Mouse (Mus musculus) retina, postnatal 7 days (tissue): ENCODE data around the gene Foxm1.

Source experiments
- DNase-seq: peaks from one replicate; pipeline ENCODE4 v3.0.0-alpha.2; 2012; ENCODE audit warnings: low read depth, low spot score

The Foxm1 gene

DNA sequence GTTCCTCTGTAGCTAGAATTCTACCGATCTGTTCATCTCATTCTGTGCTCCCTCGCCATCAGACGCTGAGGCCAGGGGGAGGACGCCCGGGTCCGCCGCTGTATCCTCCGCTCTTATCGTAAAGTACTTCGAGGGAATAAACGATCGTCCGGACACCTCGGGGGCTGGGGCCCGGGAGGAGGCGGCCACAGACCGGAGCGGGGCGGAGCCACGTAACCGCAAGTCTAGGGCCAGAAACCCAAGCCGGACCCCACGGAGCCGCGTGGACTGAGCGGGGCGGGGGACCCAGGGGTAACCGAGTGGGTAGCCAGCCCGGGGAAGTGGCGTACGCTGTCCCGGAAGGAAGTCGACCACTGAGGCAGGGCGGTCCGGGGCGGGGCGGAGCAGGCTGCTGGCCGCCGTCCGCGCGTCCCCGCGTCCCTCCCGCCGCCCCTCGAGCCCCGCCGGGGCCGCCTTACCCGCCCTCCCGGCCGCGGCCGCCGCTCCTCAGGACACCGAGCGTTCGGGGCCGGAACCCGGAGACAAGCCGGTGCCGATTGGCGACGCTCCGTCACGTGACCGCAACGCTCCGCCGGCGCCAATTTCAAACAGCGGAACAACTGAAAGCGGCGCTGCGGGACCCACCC lies at the start of gene Foxm1, which contains the start of gene Rhno1:
Gene Foxm1 (plus strand): TSS at position 587 of the 626 bp plus-strand sequence.
Gene Rhno1 (minus strand): TSS at position 531 of the 626 bp plus-strand sequence.
- DNase-seq, result peak; percentile 60

DNA sequence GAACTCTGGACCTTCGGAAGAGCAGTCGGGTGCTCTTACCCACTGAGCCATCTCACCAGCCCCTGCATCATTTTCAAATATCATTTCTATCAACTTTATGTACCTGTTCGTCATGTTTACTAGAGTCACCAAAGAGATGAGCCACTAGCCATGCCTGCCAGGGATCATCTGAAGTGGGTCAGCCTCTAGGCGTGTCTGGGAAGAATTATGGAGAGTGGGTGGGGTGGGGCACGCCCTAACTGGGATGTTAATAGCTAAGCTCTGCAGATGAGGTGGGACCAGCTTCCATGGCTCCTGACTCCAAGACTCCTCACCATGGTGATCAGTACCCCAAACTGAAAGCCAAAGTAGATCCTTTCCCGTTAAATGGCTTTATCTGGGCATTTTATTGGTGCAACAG lies 48.0 kb upstream of the Foxm1 start:
- no peak for DNase-seq

DNA sequence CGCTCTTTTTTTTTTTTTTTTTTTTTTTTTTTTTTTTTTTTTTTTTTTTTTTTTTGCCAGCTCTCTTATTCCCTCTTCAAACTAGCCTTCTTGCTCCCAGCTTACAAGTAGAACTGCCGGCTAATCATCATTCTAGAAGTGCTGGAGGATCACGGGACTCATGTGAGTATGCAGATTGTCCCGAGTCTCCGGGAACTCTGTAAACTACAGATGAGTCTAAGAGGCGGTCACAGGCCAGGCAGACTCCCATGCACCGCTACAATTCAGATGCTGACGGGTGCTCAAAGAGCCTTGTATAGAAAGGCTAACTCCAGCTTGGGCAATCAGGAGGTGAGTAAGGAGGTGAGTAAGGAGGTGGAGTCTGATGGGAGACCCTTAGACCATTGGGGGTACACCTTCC lies 47.2 kb upstream of the Foxm1 start:
- DNase-seq, result no peak

DNA sequence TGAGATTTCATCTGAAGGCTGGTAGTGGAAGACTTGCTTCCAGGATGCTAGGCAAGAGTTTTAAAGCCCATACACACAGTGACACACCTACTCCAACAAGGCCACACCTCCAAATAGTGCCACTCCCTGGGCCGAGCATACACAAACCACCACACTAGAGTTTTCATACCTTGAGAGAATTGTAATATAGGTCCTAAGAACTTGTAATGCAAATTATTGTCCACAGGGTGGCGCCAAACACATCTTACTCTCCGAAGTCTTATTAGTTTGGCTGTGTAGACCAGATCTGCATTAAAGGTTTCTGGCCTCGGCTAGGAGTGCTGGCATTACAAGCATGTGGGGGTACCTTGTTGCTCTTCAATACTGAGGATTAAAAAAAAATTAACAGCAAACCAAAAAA lies 44.5 kb upstream of the Foxm1 start:
- DNase-seq, result peak; percentile 70

DNA sequence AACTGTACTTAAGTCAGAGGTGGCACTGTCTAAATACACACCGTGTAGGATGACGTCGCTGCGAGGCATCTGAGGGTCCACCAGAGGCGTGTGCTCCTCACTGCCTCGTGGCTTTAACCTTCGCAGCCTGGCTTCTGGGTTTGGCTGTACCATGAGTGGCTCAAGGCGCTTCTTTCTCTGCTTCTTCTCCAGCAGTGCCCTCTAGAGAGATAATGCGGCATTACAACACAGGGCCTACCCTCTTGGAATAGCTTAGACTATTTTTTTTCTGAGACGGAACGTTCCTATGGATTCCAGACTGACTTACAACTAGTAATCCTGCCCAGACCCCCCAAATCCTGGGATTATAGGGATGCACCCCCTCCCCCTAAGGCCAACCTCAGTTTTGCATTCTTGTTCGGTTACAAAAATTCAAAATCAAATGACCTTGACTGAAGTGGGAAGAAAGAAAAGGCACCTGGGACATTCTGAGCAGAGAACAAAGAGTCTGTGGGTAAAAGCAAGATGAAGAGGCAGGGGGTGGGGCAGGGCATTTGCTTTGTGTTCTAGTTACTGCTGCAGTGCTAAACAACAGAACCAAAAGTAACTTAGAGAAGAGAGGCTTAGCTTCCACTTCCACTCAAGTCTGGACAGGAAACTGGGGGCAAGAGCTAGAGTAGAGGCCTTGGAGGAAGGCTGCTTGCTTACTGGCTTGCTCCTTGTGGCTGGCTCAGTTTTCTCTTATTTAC lies 28.2 kb upstream of the Foxm1 start:
- DNase-seq, result peak; percentile 59

DNA sequence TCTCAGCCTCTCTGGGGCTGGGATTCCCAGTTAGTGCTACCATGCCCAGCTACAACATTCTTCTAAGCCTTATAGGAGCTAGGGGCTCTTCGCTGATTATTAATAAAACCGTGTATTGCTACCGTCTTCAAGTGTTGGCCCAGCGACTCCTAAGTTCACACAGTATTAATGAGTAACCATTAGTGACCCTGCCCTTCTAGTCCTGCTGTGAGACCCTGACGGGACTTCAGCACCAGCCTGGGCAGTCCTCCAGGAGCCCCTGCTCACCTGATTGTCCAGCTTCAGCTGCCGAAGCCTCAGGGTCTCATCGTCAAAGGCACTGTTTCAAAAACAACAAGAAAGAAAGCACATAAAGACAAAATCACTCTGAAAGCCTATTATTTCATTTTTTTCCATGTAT lies 25.3 kb upstream of the Foxm1 start:
- no peak for DNase-seq

DNA sequence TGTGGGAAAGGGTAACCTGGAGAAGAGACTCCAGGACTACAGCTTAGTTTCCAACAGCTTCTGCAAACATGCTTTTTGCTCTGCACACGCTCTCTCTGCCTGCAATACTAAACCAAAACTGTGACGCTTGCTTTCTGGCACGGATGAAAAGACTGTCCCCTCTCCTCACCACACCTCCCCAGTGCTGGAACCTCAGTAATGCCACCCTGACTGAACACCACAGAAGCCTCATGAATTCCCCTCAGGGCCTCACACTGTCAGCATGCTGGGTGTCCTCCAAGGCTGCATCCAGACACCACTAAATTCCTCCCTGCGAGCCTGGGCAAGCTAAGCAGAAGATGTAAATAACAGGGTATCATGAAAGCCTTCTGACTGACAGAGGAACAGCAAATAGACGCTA lies 23.9 kb upstream of the Foxm1 start:
- no peak for DNase-seq

DNA sequence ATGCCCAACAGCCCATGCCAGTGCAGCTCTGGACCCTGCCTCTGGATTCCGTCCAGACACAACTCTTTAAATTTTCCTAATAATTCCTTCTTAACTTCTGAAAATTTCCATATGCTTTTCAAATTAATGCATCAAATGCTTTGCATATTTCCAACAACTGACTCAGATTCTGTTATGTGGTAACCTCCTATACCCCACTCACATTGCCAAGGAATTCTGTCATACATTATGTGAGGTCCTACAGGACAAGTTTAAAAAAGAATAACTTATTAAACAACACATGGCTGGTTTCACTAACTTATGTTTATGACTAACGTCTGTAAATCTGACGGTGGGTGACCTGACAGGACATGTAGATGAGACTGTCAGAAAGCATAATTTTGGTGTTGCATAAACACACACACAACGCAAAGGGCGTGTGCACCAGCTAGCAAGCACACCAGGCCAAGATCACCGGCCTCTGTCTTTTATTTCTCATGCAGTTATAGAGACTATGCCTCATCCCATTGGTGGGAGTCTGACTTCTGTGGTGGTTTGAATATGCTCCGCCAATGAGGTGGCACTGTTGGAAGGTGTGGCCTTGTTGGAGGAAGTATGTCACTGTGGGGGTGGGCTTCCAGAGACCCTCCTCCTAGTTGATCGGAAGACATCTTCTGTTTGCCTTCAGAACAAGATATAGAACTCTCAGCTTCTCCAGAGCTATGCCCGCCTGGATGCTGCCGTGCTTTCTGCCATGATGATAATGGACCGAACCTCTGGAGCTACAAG lies 20.6 kb upstream of the Foxm1 start:
- DNase-seq, result no peak

DNA sequence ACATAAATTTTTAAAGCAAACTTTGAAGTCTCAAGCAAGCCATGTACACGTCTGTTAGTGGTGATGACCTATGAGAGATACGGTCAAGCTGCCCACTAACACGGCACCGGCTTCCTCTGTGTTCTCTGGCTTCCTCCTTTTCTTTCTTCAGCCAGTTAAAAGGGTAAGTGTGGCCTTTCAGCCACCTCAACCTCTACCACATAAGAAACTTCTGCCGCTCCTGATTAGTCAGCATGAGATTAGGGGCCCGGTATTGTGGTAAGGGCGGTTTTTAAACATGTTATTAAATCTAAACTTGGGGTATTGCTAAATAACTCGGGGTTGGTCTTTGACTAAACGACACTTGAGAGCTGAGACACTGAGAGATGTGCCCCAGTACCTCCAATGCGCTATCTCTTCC lies 17.1 kb upstream of the Foxm1 start:
- no peak for DNase-seq

DNA sequence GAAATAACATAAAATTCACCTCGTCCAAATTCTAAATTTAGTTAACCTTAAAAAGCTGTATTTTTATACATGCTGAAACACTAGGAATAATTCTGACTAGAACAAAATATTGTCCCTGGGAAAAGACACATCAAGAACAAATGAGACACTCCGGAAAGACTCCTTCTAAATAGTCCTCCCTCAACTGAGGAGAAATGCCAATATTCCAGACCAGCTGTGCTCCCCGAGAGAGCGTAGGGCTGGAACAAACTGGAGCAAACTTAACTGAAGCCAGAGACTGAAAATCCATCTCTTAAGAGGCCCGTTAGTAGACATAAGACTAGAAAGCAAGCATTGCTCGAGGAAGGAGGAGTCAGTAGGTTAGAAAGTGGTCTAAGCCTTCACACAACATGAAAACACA lies 16.0 kb upstream of the Foxm1 start:
- DNase-seq, result no peak

DNA sequence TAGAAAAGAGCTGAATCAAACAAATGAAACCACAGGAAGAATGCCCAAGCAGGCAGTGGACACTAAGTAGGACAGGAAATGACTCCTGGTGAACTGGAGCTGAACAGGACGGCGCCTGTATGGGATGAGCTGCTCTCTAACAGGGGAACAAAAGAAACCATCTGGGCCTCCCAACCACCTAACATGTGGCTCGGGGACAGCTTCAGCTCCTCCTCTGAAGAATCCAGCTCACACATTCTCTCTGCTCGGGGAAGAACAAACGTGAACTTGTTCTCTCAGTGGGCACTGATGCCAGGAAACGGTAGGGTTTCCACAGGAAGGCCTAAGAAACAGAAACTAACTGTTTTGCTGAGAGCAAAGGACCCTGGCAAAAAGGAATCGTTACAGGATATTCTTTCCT lies 13.1 kb upstream of the Foxm1 start:
- peak; percentile 24 for DNase-seq

DNA sequence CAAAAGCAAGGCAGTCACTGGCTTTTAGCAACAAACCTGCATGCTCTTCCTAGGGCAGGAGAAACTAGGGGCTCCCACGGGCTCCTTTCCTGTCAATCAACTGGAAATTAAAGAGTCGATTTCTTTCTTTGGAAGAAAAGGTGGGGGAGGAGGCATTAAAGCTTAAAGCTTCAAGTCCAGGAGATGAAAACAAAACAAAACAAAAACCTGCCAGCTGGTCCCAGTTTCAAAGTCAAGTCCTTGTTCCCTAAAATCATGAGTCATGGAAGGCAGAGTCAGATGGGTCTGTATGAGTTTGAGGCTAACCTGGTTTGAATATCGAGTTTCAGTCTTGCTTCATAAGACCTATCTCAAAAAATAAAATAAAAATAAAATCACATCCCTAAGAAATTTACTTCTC lies 8.6 kb upstream of the Foxm1 start:
- DNase-seq, result no peak

DNA sequence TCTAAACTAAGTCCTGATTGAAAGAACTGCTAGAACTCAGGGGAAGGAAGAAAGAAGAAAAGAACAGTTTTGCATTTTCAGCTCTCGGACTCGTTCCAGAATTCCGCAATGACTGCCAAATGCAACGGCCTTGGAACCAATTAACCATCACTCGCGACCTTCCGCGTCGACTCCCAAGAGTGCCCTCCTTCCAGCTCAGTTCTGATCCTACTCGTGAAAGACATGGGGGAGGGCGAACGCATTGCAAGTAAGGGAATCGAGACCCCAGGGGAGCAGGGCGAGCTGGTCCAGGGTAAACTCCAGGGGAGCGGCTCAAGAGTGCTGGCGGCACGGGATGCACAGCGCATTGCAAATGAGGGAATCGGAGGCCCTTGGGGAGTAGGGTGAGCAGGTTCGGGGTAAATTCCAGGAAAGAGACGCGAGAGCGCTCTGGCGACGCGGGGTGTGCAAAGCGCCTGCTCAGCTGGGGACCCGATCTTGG lies 7.5 kb upstream of the Foxm1 start:
- no peak for DNase-seq

DNA sequence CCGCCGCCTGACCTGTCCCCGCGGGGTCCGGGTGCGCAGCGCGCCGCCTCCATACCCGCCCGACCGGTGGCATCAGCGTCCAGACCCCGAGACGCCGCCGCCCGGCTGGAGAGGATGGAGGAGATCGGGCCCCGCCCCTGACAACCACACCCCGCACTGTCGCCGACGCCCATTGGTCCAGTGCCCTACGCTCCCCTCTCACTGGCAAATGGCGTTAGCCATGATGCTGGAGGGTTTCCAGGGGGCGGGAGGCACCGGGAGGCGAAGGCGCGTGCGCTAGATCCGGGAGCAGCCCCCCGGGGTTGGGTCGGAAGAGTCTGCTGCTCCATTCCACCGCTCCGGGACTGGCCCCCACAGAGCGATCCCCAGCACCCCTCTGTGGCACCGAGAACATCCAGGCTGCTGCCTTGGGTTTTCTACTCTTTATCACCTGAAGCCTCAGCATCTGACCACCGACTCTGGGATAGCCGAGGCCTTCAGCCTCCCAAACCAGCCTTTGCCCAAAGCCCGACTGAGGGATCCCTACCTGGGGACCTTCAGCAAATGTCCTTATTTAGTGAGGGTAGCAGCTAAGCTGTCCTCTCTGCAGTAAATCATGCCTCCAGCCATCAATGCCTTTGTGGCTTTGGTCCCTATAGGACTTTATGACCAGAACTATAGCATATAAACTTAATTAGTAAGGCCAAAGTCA lies 6.9 kb upstream of the Foxm1 start, which contains the start of gene Tulp3:
Gene Tulp3 (minus strand): TSS at position 126 of the 691 bp plus-strand sequence.
- peak; percentile 89 for DNase-seq

DNA sequence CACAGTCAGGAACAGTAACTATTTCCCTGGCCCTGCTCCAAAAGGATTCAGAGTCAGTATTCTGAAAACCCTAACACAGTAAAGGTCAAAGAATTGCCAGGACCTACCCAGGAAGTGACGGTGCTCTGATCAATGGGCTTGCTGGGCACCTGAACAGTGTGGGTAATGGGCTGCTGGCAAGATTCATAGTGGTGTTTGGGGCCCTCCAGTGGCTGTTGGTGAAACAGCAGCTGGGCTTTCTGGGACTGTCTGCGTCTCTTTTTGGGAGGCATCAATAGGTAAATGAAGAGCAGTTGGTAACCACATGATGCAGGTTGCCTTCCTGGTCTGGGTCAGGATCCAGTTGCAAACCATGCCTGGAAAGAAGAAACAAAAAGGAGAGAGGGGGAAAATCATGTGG lies 3.8 kb upstream of the Foxm1 start:
- DNase-seq, result peak; percentile 54

DNA sequence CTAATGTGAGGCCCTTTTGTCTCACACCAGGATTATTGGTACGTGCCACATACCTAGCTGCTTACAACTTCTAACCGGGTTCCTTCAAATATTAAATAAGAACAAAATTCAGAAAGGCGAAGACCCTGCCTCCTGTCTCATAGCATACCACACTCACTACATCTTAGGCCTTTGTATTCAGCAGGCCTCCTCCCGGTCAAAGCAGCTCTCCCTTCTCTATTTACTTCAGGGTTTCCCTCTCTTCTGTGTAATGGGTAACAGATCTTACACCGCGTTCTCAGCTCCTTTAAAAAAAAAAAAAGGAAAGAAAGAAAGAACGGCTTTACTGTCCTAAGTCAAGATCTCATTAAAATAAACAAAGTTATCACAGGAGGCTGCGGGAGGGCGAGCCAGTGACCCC lies 866 bp upstream of the Foxm1 start:
- DNase-seq, result no peak

DNA sequence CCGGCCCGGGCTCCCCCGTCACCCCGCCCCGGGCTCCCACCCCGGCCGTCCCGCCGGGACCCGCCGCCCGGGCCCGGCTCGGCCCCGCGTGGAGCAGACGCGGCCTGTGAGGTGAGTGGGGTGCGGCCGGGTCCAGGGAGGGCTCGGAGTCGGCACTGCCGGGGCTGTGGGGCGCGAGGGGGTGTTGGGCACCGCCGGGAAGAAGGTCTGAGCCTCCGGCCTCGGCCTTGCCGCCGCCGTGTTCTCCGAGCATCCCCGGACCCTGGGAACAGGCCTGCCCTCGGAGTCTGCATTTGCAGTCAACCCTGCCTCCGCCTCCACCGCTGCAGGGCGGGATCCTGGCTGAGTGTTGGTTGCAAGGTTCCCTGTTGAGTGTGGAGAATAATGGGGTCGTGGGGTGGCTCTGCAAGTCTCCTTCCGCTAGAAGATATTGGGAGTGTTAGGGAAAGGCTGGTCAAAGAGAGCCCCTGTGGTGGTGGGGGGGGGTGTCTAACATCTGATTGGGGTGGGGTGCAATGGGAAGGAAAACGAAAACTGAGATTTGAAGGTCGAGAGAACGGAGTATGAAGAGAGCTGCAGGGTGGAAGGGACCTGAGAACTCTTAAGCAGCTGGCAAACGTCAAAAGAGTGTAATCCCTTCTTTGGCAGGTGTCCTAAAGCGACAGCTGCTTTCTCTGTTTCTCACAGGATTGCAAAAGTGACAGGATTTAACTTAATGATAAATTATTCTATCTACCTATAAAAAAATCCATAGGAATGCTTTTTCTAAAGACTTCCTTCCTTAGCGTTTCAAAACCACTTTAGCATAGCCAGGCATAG lies 449 bp downstream of the Foxm1 start:
- no peak for DNase-seq

DNA sequence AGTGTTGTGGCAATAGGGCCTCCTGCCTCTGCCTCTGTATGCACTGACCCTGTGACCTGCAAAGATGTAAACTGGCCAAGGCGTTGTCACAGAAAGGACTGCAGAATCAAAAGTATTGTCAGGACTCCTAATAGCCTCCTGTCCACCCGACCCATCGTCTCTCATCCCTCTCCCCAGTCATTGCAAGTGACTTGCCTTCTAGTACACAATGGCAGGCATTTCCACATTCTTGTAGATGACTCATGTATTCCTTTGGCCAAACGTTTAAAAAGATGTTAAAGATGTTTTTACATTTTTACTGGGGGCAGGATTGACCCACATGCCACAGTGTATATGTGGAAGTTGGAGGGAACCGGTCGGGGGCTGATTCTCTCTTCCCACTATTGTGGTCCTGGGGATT lies 2.0 kb downstream of the Foxm1 start:
- DNase-seq, result no peak

DNA sequence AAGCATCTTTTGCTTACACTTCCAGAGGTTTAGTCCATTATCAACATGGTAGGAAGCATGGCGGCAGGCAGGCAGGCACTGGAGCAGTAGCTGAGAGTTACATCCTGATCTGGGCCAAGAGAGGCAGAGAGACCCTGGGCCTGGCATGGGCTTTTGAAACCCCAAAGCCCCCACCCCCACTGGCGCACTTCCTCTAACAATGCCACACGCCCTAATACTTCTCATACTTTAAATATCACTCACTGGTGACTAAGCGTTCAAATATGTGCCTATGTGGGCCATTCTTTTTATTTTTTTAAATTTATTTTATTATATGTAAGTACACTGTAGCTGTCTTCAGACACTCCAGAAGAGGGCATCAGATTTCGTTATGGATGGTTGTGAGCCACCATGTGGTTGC lies 3.7 kb downstream of the Foxm1 start:
- DNase-seq, result no peak

DNA sequence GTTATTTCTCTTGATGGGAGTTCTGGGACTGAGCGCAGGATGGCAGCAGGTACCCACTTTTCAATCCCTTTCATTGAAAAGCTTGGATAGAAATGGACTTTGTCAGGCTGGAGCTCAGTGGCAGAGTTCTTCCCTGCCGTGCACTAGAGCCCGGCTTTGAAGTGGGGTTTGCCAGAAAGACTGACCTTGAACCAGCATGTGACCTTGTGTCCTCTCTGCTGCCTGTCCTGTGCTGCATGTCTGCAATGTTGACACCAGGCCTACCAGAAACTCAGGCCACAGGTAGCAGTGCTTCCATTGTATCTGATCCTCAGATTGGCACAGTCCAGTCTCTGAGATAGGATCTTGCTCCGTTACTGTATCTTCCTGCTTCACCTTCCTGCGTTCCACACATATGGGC lies 7.3 kb downstream of the Foxm1 start:
- DNase-seq, result no peak

DNA sequence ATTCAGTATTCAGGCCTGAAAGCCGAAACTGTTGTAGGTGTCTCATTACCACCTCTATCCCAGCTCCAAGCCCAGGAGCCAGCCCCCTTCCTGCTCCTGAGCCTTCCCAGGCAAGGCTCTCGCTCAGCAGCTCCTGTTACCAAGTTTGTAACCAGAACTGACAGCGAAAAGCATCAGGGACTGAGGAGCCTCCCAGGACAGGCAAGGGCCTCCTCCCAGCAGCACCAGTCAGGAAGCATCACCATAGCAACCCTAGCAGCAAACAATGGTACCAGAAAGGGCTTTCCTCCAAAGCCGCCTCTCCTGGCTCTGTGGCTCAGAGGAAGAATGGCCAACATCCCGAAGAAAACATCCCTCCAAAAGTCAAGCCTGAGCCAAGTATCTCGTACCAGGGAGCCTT lies 12.4 kb downstream of the Foxm1 start, which contains the start of the genes Tex52 and Gm44596:
Gene Tex52 (plus strand): TSS at position 265 of the 400 bp plus-strand sequence.
Gene Gm44596 (plus strand): TSS at position 312 of the 400 bp plus-strand sequence.
- DNase-seq, result no peak
